In the genomic region with DNA sequence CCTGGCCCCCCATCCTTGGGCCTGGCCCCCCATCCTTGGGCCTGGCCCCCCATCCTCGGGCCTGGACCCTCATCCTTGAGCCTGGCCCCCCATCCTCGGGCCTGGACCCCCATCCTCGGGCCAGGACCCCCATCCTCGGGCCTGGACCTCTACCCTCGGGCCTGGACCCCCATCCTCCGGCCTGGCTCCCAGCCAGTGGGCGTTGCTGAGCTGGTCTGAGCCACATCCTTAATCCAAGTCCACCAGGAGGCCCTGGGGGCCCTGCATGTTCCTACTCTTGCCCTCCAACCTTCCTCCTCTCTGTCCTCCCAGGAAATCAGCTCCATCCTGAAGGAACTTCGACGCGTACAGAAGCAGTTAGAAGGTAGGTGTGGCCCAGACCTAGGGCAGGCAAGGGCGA, we compare ENCODE assay signal across 14 mouse cellular contexts. TPM values are rescaled to one million over a fixed set of nuclear protein-coding genes. Genes with fewer than 3 reads are reported as not detected.
DNase-seq lines count a peak whose midpoint lies in the region; ATAC-seq and TF ChIP-seq lines count a peak whose summit lies in the region.
"Had no signal": no experiment of that assay in that cellular context is flagged by ENCODE, and none has a peak within 500 bp of the region (broad histone marks: within the 10 kb centered on the region; RNA-seq: fewer than 3 reads in every experiment).

No protein-coding gene starts in this region.

- no peaks in the 10 kb centered on the region for H3K9me3 ChIP-seq in heart, embryonic 14.5 days (ENCODE audit: control insufficient read depth, low read length)
- H3K9me3 ChIP-seq in heart, embryonic 10.5 days: no peaks in the 10 kb centered on the region
- H3K9me3 ChIP-seq in midbrain, embryonic 15.5 days: no peaks in the 10 kb centered on the region
- no peaks in the 10 kb centered on the region for H3K9me3 ChIP-seq in midbrain, postnatal 0 days (ENCODE audit: low read length)
- no peaks in the 10 kb centered on the region for H3K9me3 ChIP-seq in limb, embryonic 13.5 days
- H3K9me3 ChIP-seq: lung, embryonic 15.5 days had no signal

- H3K27me3 ChIP-seq in heart, embryonic 14.5 days (ENCODE audit: control insufficient read depth, insufficient read depth, low read length): no peaks in the 10 kb centered on the region
- H3K27me3 ChIP-seq in heart, embryonic 10.5 days (ENCODE audit: insufficient read depth, poor library complexity, severe bottlenecking): peaks cover 2% of the 10 kb centered on the region; the same call in 1 of the 2 replicates
- no peaks in the 10 kb centered on the region for H3K27me3 ChIP-seq in midbrain, embryonic 15.5 days (replicated peaks)
- no peaks in the 10 kb centered on the region for H3K27me3 ChIP-seq in midbrain, postnatal 0 days (ENCODE audit: insufficient read depth, low read length)
- H3K27me3 ChIP-seq in limb, embryonic 13.5 days: no peaks in the 10 kb centered on the region
- H3K27me3 ChIP-seq: lung, embryonic 15.5 days had no signal

- H3K27ac ChIP-seq in heart, embryonic 14.5 days (replicated peaks in 1 of 2; ENCODE audit: control insufficient read depth in 1 of 2, insufficient read depth in 1 of 2, low read depth in 2 of 2, low read length in 2 of 2): no peak overlapping the region
- no peak overlapping the region for H3K27ac ChIP-seq in heart, embryonic 10.5 days
- H3K27ac ChIP-seq in midbrain, embryonic 15.5 days: no peak overlapping the region
- no peak overlapping the region for H3K27ac ChIP-seq in midbrain, postnatal 0 days (ENCODE audit: low read depth, low read length)
- no peak overlapping the region for H3K27ac ChIP-seq in limb, embryonic 13.5 days
- H3K27ac ChIP-seq: lung, embryonic 15.5 days had no signal

- 84% methylated on average over 10 of the region's 11 CpGs for WGBS in heart, embryonic 14.5 days
- WGBS in heart, embryonic 10.5 days: 81% methylated on average over 11 of the region's 11 CpGs
- 89% methylated on average over 11 of the region's 11 CpGs for WGBS in midbrain, embryonic 15.5 days
- 81% methylated on average over 7 of the region's 11 CpGs for WGBS in midbrain, postnatal 0 days
- WGBS in limb, embryonic 13.5 days: 76% methylated on average over 11 of the region's 11 CpGs

- H3K4me2 ChIP-seq in heart, embryonic 14.5 days (ENCODE audit: low read length): no peak overlapping the region
- H3K4me2 ChIP-seq in midbrain, embryonic 15.5 days: no peak overlapping the region
- no peak overlapping the region for H3K4me2 ChIP-seq in midbrain, postnatal 0 days (ENCODE audit: low read depth, low read length, poor library complexity, severe bottlenecking)
- H3K4me2 ChIP-seq in limb, embryonic 13.5 days (replicated peaks): no peak overlapping the region
- H3K4me2 ChIP-seq: lung, embryonic 15.5 days had no signal

- DNase-seq in cerebellum, adult 11 months: peak; percentile 24
- DNase-seq in cerebellum, postnatal 4 days (ENCODE audit: low spot score in 2 of 2): no peak
- no peak for DNase-seq in heart, embryonic 10.5 days (ENCODE audit: low spot score)
- DNase-seq in midbrain, postnatal 0 days (ENCODE audit: low spot score): no peak
- DNase-seq in urinary bladder, postnatal 14 days (ENCODE audit: low spot score): no peak
- DNase-seq: adrenal gland, adult 2 months; retina, postnatal 1 day; thymus, postnatal 4 days had no signal

- TF ChIP-seq CTCF in midbrain, postnatal 0 days (IDR thresholded peaks at IDR 0.05): no peak

- H3K9ac ChIP-seq in heart, embryonic 14.5 days (ENCODE audit: low read length): 0 out of 2 replicates have a peak overlapping the region, but pooled peaks have one; percentile 21
- peak overlapping the region; percentile 31 for H3K9ac ChIP-seq in midbrain, embryonic 15.5 days
- no peak overlapping the region for H3K9ac ChIP-seq in midbrain, postnatal 0 days (replicated peaks; ENCODE audit: low read length, poor library complexity, severe bottlenecking)
- H3K9ac ChIP-seq in limb, embryonic 13.5 days: peak overlapping the region; percentile 53
- H3K9ac ChIP-seq: lung, embryonic 15.5 days had no signal

- no peak for ATAC-seq in heart, embryonic 14.5 days (ENCODE audit: insufficient number of reproducible peaks, insufficient read depth, low FRiP score, low read depth)
- ATAC-seq in midbrain, embryonic 15.5 days (replicated peaks): no peak
- no peak for ATAC-seq in midbrain, postnatal 0 days (ENCODE audit: low FRiP score)
- ATAC-seq in limb, embryonic 13.5 days (ENCODE audit: low FRiP score, low read depth): no peak

- peaks cover 11 to 24% of the 10 kb centered on the region in 2 experiments for H3K4me1 ChIP-seq in heart, embryonic 14.5 days (ENCODE audit: control insufficient read depth in 2 of 2, insufficient read depth in 2 of 2, low read length in 2 of 2)
- peaks cover 47% of the 10 kb centered on the region for H3K4me1 ChIP-seq in heart, embryonic 10.5 days
- H3K4me1 ChIP-seq in midbrain, embryonic 15.5 days: peaks cover 14% of the 10 kb centered on the region
- H3K4me1 ChIP-seq in midbrain, postnatal 0 days (ENCODE audit: insufficient read depth, low read length): 0 out of 2 replicates have a peak, but pooled peaks cover 3% of the 10 kb centered on the region
- H3K4me1 ChIP-seq in limb, embryonic 13.5 days: peaks cover 10% of the 10 kb centered on the region

- no peak overlapping the region for H3K4me3 ChIP-seq in heart, embryonic 14.5 days (ENCODE audit: control insufficient read depth in 1 of 2, insufficient read depth in 1 of 2, low read depth in 1 of 2, low read length in 2 of 2)
- no peak overlapping the region for H3K4me3 ChIP-seq in heart, embryonic 10.5 days
- H3K4me3 ChIP-seq in midbrain, embryonic 15.5 days: no peak overlapping the region
- H3K4me3 ChIP-seq in midbrain, postnatal 0 days (ENCODE audit: low read depth, low read length): no peak overlapping the region
- no peak overlapping the region for H3K4me3 ChIP-seq in limb, embryonic 13.5 days
- H3K4me3 ChIP-seq: erythroblast, embryonic 14.5 days; lung, embryonic 15.5 days had no signal

- peaks cover 10% of the 10 kb centered on the region; the same call in 1 of the 2 replicates for H3K36me3 ChIP-seq in heart, embryonic 14.5 days (ENCODE audit: control insufficient read depth, insufficient read depth, low read length)
- H3K36me3 ChIP-seq in heart, embryonic 10.5 days: peaks cover 8% of the 10 kb centered on the region
- H3K36me3 ChIP-seq in midbrain, embryonic 15.5 days (replicated peaks): peaks cover 26% of the 10 kb centered on the region; the same call in 1 of the 2 replicates
- H3K36me3 ChIP-seq in midbrain, postnatal 0 days (ENCODE audit: insufficient read depth, low read length): peaks cover 46% of the 10 kb centered on the region
- H3K36me3 ChIP-seq in limb, embryonic 13.5 days: peaks cover 50% of the 10 kb centered on the region

RNA-seq across cellular contexts. Expression of gene Pld4, which starts 16.2 kb away (rescaled TPM):
- polyA plus RNA-seq in heart, embryonic 14.5 days (2014; fragmentation: Nextera tagmentation; extraction: Ambion mirVana): 6.0 and 6.8 TPM in 2 replicates
- polyA plus RNA-seq in heart, embryonic 10.5 days (2016; fragmentation: Nextera tagmentation; extraction: Ambion mirVana): 0.57 and 2.9 TPM in 2 replicates
- polyA plus RNA-seq in midbrain, embryonic 15.5 days (2015; fragmentation: Nextera tagmentation; extraction: Ambion mirVana): 7.3 and 8.6 TPM in 2 replicates
- 12.2 and 12.6 TPM in 2 replicates for total RNA-seq in midbrain, postnatal 0 days (2014; rRNA removed)
- 8.8 TPM in 2 replicates for polyA plus RNA-seq in midbrain, postnatal 0 days (2015; fragmentation: Nextera tagmentation; extraction: Ambion mirVana)
- 6.1 and 7.2 TPM in 2 replicates for polyA plus RNA-seq in limb, embryonic 13.5 days (2015; fragmentation: Nextera tagmentation; extraction: Ambion mirVana)

RNA-seq across cellular contexts. Expression of gene Cep170b, which starts 24.0 kb away (rescaled TPM):
- polyA plus RNA-seq in heart, embryonic 14.5 days (2014; fragmentation: Nextera tagmentation; extraction: Ambion mirVana): 5.0 and 6.1 TPM in 2 replicates
- 3.9 and 6.6 TPM in 2 replicates for polyA plus RNA-seq in heart, embryonic 10.5 days (2016; fragmentation: Nextera tagmentation; extraction: Ambion mirVana)
- 51.0 and 53.7 TPM in 2 replicates for polyA plus RNA-seq in midbrain, embryonic 15.5 days (2015; fragmentation: Nextera tagmentation; extraction: Ambion mirVana)
- total RNA-seq in midbrain, postnatal 0 days (2014; rRNA removed): 125 and 140 TPM in 2 replicates
- 42.7 and 46.4 TPM in 2 replicates for polyA plus RNA-seq in midbrain, postnatal 0 days (2015; fragmentation: Nextera tagmentation; extraction: Ambion mirVana)
- 14.7 and 16.6 TPM in 2 replicates for polyA plus RNA-seq in limb, embryonic 13.5 days (2015; fragmentation: Nextera tagmentation; extraction: Ambion mirVana)

RNA-seq across cellular contexts. Expression of gene Ahnak2, which starts 58.2 kb away (rescaled TPM):
- polyA plus RNA-seq in heart, embryonic 14.5 days (2014; fragmentation: Nextera tagmentation; extraction: Ambion mirVana): 1.9 and 3.1 TPM in 2 replicates
- polyA plus RNA-seq in heart, embryonic 10.5 days (2016; fragmentation: Nextera tagmentation; extraction: Ambion mirVana): 0.53 and 0.71 TPM in 2 replicates
- polyA plus RNA-seq in midbrain, embryonic 15.5 days (2015; fragmentation: Nextera tagmentation; extraction: Ambion mirVana): 1.1 and 1.3 TPM in 2 replicates
- total RNA-seq in midbrain, postnatal 0 days (2014; rRNA removed): 5.1 and 6.1 TPM in 2 replicates
- polyA plus RNA-seq in midbrain, postnatal 0 days (2015; fragmentation: Nextera tagmentation; extraction: Ambion mirVana): 1.6 and 1.9 TPM in 2 replicates
- 0.61 and 0.64 TPM in 2 replicates for polyA plus RNA-seq in limb, embryonic 13.5 days (2015; fragmentation: Nextera tagmentation; extraction: Ambion mirVana)
- total RNA-seq: granulocyte monocyte progenitor cell, adult 5-6 weeks had no signal
